Mouse (Mus musculus) right cerebral cortex, adult 2 months (tissue): Measurements from ENCODE around the gene Cdh22.

Experiments
- DNase-seq, 2 experiments: peaks; one replicate each; pipeline ENCODE4 v3.0.0; 2021 to 2022; ENCODE audit warnings: low spot score in 2 of 2

Gene Cdh22

GRCm38 (mm10) chr2:165250903-165251302, 16.2 kb upstream of the Cdh22 start:
- DNase-seq = no peak

- no peak for DNase-seq
Measured at GRCm38 (mm10) chr2:165248967-165249366, 14.3 kb upstream of the Cdh22 start.

- no peak for DNase-seq
Measured at GRCm38 (mm10) chr2:165246349-165246748, 11.7 kb upstream of the Cdh22 start.

GRCm38 (mm10) chr2:165243122-165243720, 8.6 kb upstream of the Cdh22 start:
- DNase-seq = no peak

GRCm38 (mm10) chr2:165242575-165242974, 7.9 kb upstream of the Cdh22 start:
- DNase-seq = no peak

GRCm38 (mm10) chr2:165241786-165242185, 7.1 kb upstream of the Cdh22 start:
- no peak for DNase-seq

- no peak for DNase-seq
Measured at GRCm38 (mm10) chr2:165240371-165240770, 5.7 kb upstream of the Cdh22 start.

GRCm38 (mm10) chr2:165239533-165240144, 5.0 kb upstream of the Cdh22 start:
- no peak for DNase-seq

- no peak for DNase-seq
Measured at GRCm38 (mm10) chr2:165238416-165239145, 3.9 kb upstream of the Cdh22 start.

- DNase-seq = no peak
Measured at GRCm38 (mm10) chr2:165234291-165234612, 401 bp downstream of the Cdh22 start.

GRCm38 (mm10) chr2:165233491-165234290, 962 bp downstream of the Cdh22 start:
- DNase-seq = peak in 1 of 2 experiments; percentile 64

GRCm38 (mm10) chr2:165229050-165229449, 5.6 kb downstream of the Cdh22 start:
- DNase-seq = no peak

GRCm38 (mm10) chr2:165223837-165224236, 10.8 kb downstream of the Cdh22 start:
- DNase-seq = peak in 1 of 2 experiments; percentile 32

- DNase-seq = no peak
Measured at GRCm38 (mm10) chr2:165221952-165222351, 12.7 kb downstream of the Cdh22 start.

GRCm38 (mm10) chr2:165220347-165220945, 14.2 kb downstream of the Cdh22 start:
- DNase-seq = no peak

- DNase-seq = no peak
Measured at GRCm38 (mm10) chr2:165218954-165219353, 15.7 kb downstream of the Cdh22 start.

GRCm38 (mm10) chr2:165217361-165218149, 17.1 kb downstream of the Cdh22 start:
- peak; percentile 43 to 55 for DNase-seq

- DNase-seq = no peak
Measured at GRCm38 (mm10) chr2:165215103-165215951, 19.3 kb downstream of the Cdh22 start.

GRCm38 (mm10) chr2:165211426-165212079, 23.1 kb downstream of the Cdh22 start:
- no peak for DNase-seq

GRCm38 (mm10) chr2:165210948-165211347, 23.7 kb downstream of the Cdh22 start:
- DNase-seq = no peak
